Mouse (Mus musculus) limb, embryonic 11.5 days (tissue): ENCODE data around the gene Olfr329-ps. TPM values are rescaled to one million over a fixed set of nuclear protein-coding genes. Genes with fewer than 3 reads are reported as not detected.

ENCODE experiments used
- ATAC-seq: fragments of 200-750 bp; cut with Nextera tagmentation; 2 replicates; pipeline ENCODE4 v1.8.0; 2017; ENCODE audit warnings: low read depth; ENCODE audit not compliant: insufficient number of reproducible peaks, low FRiP score, low TSS enrichment
- DNase-seq: peaks from one replicate; pipeline ENCODE4 v3.0.0-alpha.2; 2015; ENCODE audit warnings: low spot score
- H3K27ac ChIP-seq: fragments of 300-500 bp; sonication (generic); replicated peaks from 2 replicates; pipeline ENCODE4 v1.5.1; 2014; ENCODE audit warnings: low read depth, mild to moderate bottlenecking, low read length
- H3K27me3 ChIP-seq: fragments of 300-500 bp; sonication (generic); 2 replicates; pipeline ENCODE4 v1.6.1; 2014; ENCODE audit warnings: mild to moderate bottlenecking, low read length, mixed read lengths; ENCODE audit not compliant: control insufficient read depth, insufficient read depth
- H3K36me3 ChIP-seq: fragments of 300-500 bp; sonication (generic); 2 replicates; pipeline ENCODE4 v1.6.1; 2014; ENCODE audit warnings: mild to moderate bottlenecking, low read length, moderate library complexity, mixed read lengths; ENCODE audit not compliant: control insufficient read depth, insufficient read depth
- H3K4me1 ChIP-seq: fragments of 300-500 bp; sonication (generic); 2 replicates; pipeline ENCODE4 v1.6.1; 2014; ENCODE audit warnings: low read length, mixed read lengths; ENCODE audit not compliant: control insufficient read depth, insufficient read depth
- H3K4me2 ChIP-seq: fragments of 300-500 bp; sonication (generic); 2 replicates; pipeline ENCODE4 v1.6.1; 2014; ENCODE audit warnings: low read depth, mild to moderate bottlenecking, moderate library complexity; ENCODE audit not compliant: severe bottlenecking
- H3K4me3 ChIP-seq: fragments of 300-500 bp; sonication (generic); 2 replicates; pipeline ENCODE4 v1.5.1; 2014; ENCODE audit warnings: low read depth, low read length
- H3K9ac ChIP-seq: fragments of 300-500 bp; sonication (generic); 2 replicates; pipeline ENCODE4 v1.6.1; 2014; ENCODE audit warnings: mild to moderate bottlenecking, low read length
- H3K9me3 ChIP-seq: fragments of 300-500 bp; sonication (generic); 2 replicates; pipeline ENCODE4 v1.6.1; 2016; ENCODE audit warnings: low read length; ENCODE audit not compliant: control insufficient read depth
- WGBS: fragments of 180-500 bp; shearing (Covaris S2); extraction: QIAGEN DNeasy Blood & Tissue Kit; methylation state at CpG from one replicate; pipeline ENCODE4 v1.1.7; 2014; 5-methylcytosine and 5-hydroxymethylcytosine counted together
- polyA plus RNA-seq: library from polyadenylated mRNA; unstranded; fragments of >200 nt; fragmentation: Nextera tagmentation; extraction: Ambion mirVana; gene quantifications from 2 replicates; pipeline ENCODE4 v1.2.1, GENCODE M21; 2014

Olfr329-ps gene
- not detected in 2 replicates for polyA plus RNA-seq

GRCm38 (mm10) chr11:58546322-58546721 is at the start of gene Olfr329-ps:
Olfr329-ps (minus strand) TSS chr11:58546422.
- Histone ChIP-seq H3K9ac (no peak within 1 kb of the TSS), H3K4me1 (no peaks in the 10 kb centered on the region), H3K27ac (no peak within 1 kb of the TSS), H3K4me3 (no peak within 1 kb of the TSS), H3K36me3 (no peaks in the 10 kb centered on the region), H3K9me3 (no peaks in the 10 kb centered on the region), H3K27me3 (no peaks in the 10 kb centered on the region), H3K4me2 (no peak within 1 kb of the TSS)
- 83% methylated on average over 5 of the region's 5 CpGs for WGBS
- DNase-seq (no peak), ATAC-seq (no peak)

- WGBS = 86% methylated on average over 6 of the region's 6 CpGs
- Histone ChIP-seq H3K27me3 (no peaks in the 10 kb centered on the region), H3K4me3 (no peak within 1 kb of the TSS), H3K9ac (no peak within 1 kb of the TSS), H3K27ac (no peak within 1 kb of the TSS), H3K4me2 (no peak within 1 kb of the TSS), H3K4me1 (no peaks in the 10 kb centered on the region), H3K36me3 (no peaks in the 10 kb centered on the region), H3K9me3 (no peaks in the 10 kb centered on the region)
- ATAC-seq (no peak), DNase-seq (no peak)
These were observed 48.6 kb upstream of the Olfr329-ps start, which contains the start of gene Olfr324 for GRCm38 (mm10) chr11:58594814-58595213. Olfr324 (plus strand) TSS chr11:58595114.

DNA sequence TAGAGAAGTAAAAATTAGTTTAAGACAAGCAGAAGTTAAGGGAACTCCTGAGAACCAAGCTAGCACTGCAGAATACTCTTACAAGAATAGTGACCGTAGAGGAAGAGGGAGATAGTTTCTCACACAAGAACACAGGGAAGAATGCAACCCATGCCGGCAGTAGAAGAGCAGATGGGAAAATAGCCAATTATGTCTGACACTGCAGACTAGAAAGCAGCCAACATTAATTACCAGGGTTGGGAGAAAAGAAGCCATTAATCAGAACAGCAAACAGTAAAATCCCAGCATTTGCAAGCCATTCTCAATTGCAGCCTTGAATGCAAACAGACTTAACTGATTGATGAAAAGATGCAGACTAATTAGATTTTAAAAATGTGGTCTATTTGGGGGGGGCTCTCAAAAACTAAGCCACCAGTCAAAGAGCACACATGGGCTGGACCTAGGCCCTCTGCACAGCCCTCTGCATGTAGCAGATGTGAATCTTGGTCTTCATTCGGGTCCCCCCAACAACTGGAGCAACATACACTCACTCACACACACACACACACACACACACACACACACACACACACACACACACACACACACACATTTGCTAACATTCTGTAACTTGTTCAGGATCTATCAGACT is 42.5 kb upstream of the Olfr329-ps start:
- H3K4me2 ChIP-seq = no peak overlapping the region
- no peak overlapping the region for H3K9ac ChIP-seq
- ATAC-seq (no peak), DNase-seq (no peak)
- no peaks in the 10 kb centered on the region for H3K36me3 ChIP-seq
- H3K27ac ChIP-seq = no peak overlapping the region
- no peak overlapping the region for H3K4me3 ChIP-seq
- WGBS = 61% methylated on average over 3 of the region's 3 CpGs
- H3K9me3 ChIP-seq = no peaks in the 10 kb centered on the region
- no peaks in the 10 kb centered on the region for H3K27me3 ChIP-seq
- no peaks in the 10 kb centered on the region for H3K4me1 ChIP-seq

DNA sequence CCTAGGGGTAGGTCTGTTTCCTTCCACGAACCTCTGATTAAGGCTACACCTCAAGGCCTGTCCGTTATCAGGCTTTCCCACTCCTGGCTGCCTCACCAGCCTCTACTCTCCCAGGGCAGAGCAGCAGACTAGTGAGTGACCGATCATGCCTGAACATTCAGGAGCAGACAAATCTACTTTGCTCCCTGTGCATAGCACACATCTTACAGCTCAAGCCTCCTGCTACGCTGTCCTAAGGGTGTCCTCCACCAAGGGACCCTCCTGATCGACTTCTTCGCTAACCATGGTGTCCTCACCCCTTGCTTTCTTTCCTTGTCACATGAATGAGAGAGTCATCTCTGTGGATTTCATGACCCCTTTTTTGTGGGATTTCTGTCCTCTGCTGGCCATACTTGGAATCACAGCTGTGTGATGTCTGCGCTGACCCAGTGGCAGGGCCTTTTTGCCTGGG is 41.7 kb upstream of the Olfr329-ps start:
- Histone ChIP-seq H3K9me3 (no peaks in the 10 kb centered on the region), H3K9ac (no peak overlapping the region), H3K36me3 (no peaks in the 10 kb centered on the region), H3K4me1 (no peaks in the 10 kb centered on the region), H3K4me3 (no peak overlapping the region), H3K27me3 (no peaks in the 10 kb centered on the region), H3K27ac (no peak overlapping the region), H3K4me2 (no peak overlapping the region)
- DNase-seq = peak; percentile 58
- ATAC-seq = no peak
- 68% methylated on average over 7 of the region's 7 CpGs for WGBS

DNA sequence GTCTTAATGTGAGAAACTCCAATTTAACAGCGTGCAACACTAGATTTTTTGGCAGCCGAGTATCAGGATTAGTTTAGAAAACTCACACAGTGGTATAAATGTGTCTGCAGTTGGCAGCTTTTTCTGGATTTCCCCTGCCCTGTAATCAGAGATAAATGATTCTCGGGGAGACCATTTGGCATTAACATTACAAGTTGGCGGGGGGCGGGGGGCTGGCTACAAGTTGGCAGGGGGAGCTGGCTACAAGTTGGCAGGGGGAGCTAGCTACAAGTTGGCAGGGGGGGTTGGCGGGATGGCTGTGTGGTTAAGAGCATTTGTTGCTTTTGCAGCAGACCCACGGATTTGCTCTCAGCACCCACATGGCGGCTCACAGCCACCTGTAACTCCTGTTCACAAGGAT is 32.4 kb upstream of the Olfr329-ps start:
- WGBS = 77% methylated on average over 8 of the region's 8 CpGs

DNA sequence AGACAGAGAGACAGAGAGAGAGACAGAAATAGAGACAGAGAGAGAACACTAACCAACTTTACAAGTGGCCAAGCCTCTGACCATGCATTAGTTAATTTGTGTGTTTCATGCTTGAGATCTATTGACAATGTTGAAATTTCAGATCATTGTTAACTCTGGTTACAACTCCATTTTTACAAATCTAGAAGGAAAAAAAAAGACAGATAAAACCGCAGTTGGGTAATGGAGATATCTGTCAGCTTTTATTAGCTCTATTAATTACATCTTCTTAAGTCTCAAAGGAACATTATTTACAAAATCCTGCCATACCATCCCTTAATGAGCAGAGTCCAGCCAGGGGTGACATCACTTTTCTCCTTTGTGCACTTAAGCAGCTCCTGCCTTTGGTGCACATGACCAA is 31.2 kb upstream of the Olfr329-ps start, which contains the start of gene Olfr325:
Gene Olfr325 (plus strand): TSS at position 301 of the 400 bp plus-strand sequence.
- Histone ChIP-seq H3K9ac (no peak within 1 kb of the TSS), H3K4me2 (no peak within 1 kb of the TSS), H3K36me3 (no peaks in the 10 kb centered on the region), H3K27ac (no peak within 1 kb of the TSS), H3K27me3 (no peaks in the 10 kb centered on the region), H3K9me3 (no peaks in the 10 kb centered on the region), H3K4me1 (no peaks in the 10 kb centered on the region), H3K4me3 (no peak within 1 kb of the TSS)
- no peak for ATAC-seq
- WGBS = 81% methylated on average over 1 of the region's 1 CpGs
- DNase-seq = no peak

More for the DNA sequence above, 32.4 kb upstream of the Olfr329-ps start:
- H3K4me3 ChIP-seq = no peak overlapping the region
- H3K36me3 ChIP-seq = no peaks in the 10 kb centered on the region
- no peak overlapping the region for H3K9ac ChIP-seq
- no peak for ATAC-seq
- no peak overlapping the region for H3K4me2 ChIP-seq
- no peak for DNase-seq
- no peaks in the 10 kb centered on the region for H3K27me3 ChIP-seq
- no peaks in the 10 kb centered on the region for H3K4me1 ChIP-seq
- H3K9me3 ChIP-seq = no peaks in the 10 kb centered on the region
- no peak overlapping the region for H3K27ac ChIP-seq

DNA sequence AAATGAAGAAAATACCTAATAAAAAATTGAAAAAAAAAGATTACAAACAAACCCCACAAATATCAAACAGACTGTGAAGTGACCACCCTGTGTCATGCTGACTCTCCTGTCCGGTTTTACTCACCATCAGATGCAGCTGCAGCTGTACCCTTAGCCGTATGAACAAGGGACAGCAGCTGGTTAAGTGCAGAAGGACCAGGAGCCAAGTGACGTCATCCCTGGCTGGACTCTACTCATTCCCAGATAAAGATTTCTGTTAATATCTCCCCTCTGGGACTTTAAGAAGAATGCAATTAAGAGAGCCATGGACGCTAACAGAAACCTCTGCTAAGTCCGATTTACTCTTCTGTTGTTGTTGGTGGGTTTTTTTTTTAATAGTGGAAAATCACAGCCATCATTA is 24.2 kb upstream of the Olfr329-ps start, which contains the start of gene Olfr224:
Gene Olfr224 (minus strand): TSS at position 149 of the 400 bp plus-strand sequence.
- H3K4me2 ChIP-seq = no peak within 1 kb of the TSS
- no peak within 1 kb of the TSS for H3K9ac ChIP-seq
- no peak within 1 kb of the TSS for H3K27ac ChIP-seq
- H3K9me3 ChIP-seq = no peaks in the 10 kb centered on the region
- ATAC-seq (no peak), DNase-seq (no peak)
- no peaks in the 10 kb centered on the region for H3K27me3 ChIP-seq
- no peaks in the 10 kb centered on the region for H3K4me1 ChIP-seq
- WGBS = 82% methylated on average over 5 of the region's 5 CpGs
- no peak within 1 kb of the TSS for H3K4me3 ChIP-seq
- no peaks in the 10 kb centered on the region for H3K36me3 ChIP-seq

- Histone ChIP-seq H3K4me2 (no peak within 1 kb of the TSS), H3K4me1 (no peaks in the 10 kb centered on the region)
These were observed 9.3 kb upstream of the Olfr329-ps start, which contains the start of gene Olfr328 for GRCm38 (mm10) chr11:58555536-58555935. Olfr328 (minus strand) TSS chr11:58555636.

More at GRCm38 (mm10) chr11:58555536-58555935, 9.3 kb upstream of the Olfr329-ps start, which contains the start of gene Olfr328:
- 90% methylated on average over 1 of the region's 1 CpGs for WGBS
- DNase-seq (no peak), ATAC-seq (no peak)
- no peaks in the 10 kb centered on the region for H3K9me3 ChIP-seq
- no peak within 1 kb of the TSS for H3K9ac ChIP-seq
- no peak within 1 kb of the TSS for H3K4me3 ChIP-seq
- H3K36me3 ChIP-seq = no peaks in the 10 kb centered on the region
- H3K27me3 ChIP-seq = no peaks in the 10 kb centered on the region
- H3K27ac ChIP-seq = no peak within 1 kb of the TSS
